Mouse (Mus musculus) heart, embryonic 14.5 days (tissue): ENCODE results near the gene Ifna15. TPM values are rescaled to one million over a fixed set of nuclear protein-coding genes. Genes with fewer than 3 reads are reported as not detected.

ENCODE experiments used
- ATAC-seq: fragments of 200-750 bp; cut with Nextera tagmentation; 2 replicates; pipeline ENCODE4 v1.8.0; 2017; ENCODE audit warnings: low read depth, moderate TSS enrichment; ENCODE audit not compliant: insufficient number of reproducible peaks, insufficient read depth, low FRiP score
- H3K27ac ChIP-seq, 2 experiments: fragments of 200-500 bp in 1 of 2; fragments of 300-500 bp in 1 of 2; sonication (generic) in 1 of 2; replicated peaks in 1 of 2; 2 replicates each; pipeline ENCODE4 v1.5.1; 2012 to 2014; ENCODE audit warnings: low read depth in 2 of 2, low read length in 2 of 2, control low read depth in 1 of 2, mild to moderate bottlenecking in 1 of 2, mixed read lengths in 1 of 2; ENCODE audit not compliant: control insufficient read depth in 1 of 2, insufficient read depth in 1 of 2
- H3K27me3 ChIP-seq: fragments of 300-500 bp; sonication (generic); 2 replicates; pipeline ENCODE4 v1.6.1; 2014; ENCODE audit warnings: mild to moderate bottlenecking, low read length, control low read depth; ENCODE audit not compliant: control insufficient read depth, insufficient read depth
- H3K36me3 ChIP-seq: fragments of 300-500 bp; sonication (generic); 2 replicates; pipeline ENCODE4 v1.6.1; 2014; ENCODE audit warnings: mild to moderate bottlenecking, control low read depth, low read length, mixed read lengths; ENCODE audit not compliant: control insufficient read depth, insufficient read depth
- H3K4me1 ChIP-seq, 2 experiments: fragments of 200-500 bp in 1 of 2; fragments of 300-500 bp in 1 of 2; sonication (generic) in 1 of 2; 2 replicates each; pipeline ENCODE4 v1.6.1; 2012 to 2014; ENCODE audit warnings: low read length in 2 of 2, control low read depth in 1 of 2, mixed read lengths in 1 of 2; ENCODE audit not compliant: control insufficient read depth in 2 of 2, insufficient read depth in 2 of 2
- H3K4me2 ChIP-seq: fragments of 300-500 bp; sonication (generic); 2 replicates; pipeline ENCODE4 v1.6.1; 2014; ENCODE audit warnings: mild to moderate bottlenecking, low read length
- H3K4me3 ChIP-seq, 2 experiments: fragments of 200-500 bp in 1 of 2; fragments of 300-500 bp in 1 of 2; sonication (generic) in 1 of 2; 2 replicates each; pipeline ENCODE4 v1.5.1; 2012 to 2014; ENCODE audit warnings: low read length in 2 of 2, mild to moderate bottlenecking in 2 of 2, control low read depth in 1 of 2, low read depth in 1 of 2, moderate library complexity in 1 of 2; ENCODE audit not compliant: control insufficient read depth in 1 of 2, insufficient read depth in 1 of 2
- H3K9ac ChIP-seq: fragments of 300-500 bp; sonication (generic); 2 replicates; pipeline ENCODE4 v1.6.1; 2014; ENCODE audit warnings: mild to moderate bottlenecking, low read length
- H3K9me3 ChIP-seq: fragments of 300-500 bp; sonication (generic); 2 replicates; pipeline ENCODE4 v1.6.1; 2016; ENCODE audit warnings: low read length, control low read depth; ENCODE audit not compliant: control insufficient read depth
- WGBS: fragments of 180-500 bp; shearing (Covaris S2); extraction: QIAGEN DNeasy Blood & Tissue Kit; methylation state at CpG from one replicate; pipeline ENCODE4 v1.1.7; 2014; 5-methylcytosine and 5-hydroxymethylcytosine counted together
- polyA plus RNA-seq: library from polyadenylated mRNA; unstranded; fragments of >200 nt; fragmentation: Nextera tagmentation; extraction: Ambion mirVana; gene quantifications from 2 replicates; pipeline ENCODE4 v1.2.1, GENCODE M21; 2014

Gene Ifna15
- polyA plus RNA-seq, 1 experiment from 2014 or later: not detected

GRCm38 (mm10) chr4:88526379-88527049 is 31.5 kb downstream of the Ifna15 start:
- Histone ChIP-seq H3K27ac (no peak overlapping the region), H3K4me2 (no peak overlapping the region), H3K4me1 (no peaks in the 10 kb centered on the region), H3K9me3 (no peaks in the 10 kb centered on the region), H3K36me3 (no peaks in the 10 kb centered on the region), H3K27me3 (no peaks in the 10 kb centered on the region), H3K9ac (no peak overlapping the region), H3K4me3 (no peak overlapping the region)
- no peak for ATAC-seq
- WGBS: 65% methylated on average over 5 of the region's 5 CpGs

- Histone ChIP-seq H3K4me3 (no peak overlapping the region), H3K9ac (no peak overlapping the region), H3K4me2 (no peak overlapping the region), H3K4me1 (no peaks in the 10 kb centered on the region), H3K9me3 (no peaks in the 10 kb centered on the region), H3K27me3 (no peaks in the 10 kb centered on the region), H3K27ac (no peak overlapping the region), H3K36me3 (no peaks in the 10 kb centered on the region)
- 72% methylated on average over 3 of the region's 3 CpGs for WGBS
- no peak for ATAC-seq
Observed at GRCm38 (mm10) chr4:88525393-88525792, 32.7 kb downstream of the Ifna15 start.

DNA sequence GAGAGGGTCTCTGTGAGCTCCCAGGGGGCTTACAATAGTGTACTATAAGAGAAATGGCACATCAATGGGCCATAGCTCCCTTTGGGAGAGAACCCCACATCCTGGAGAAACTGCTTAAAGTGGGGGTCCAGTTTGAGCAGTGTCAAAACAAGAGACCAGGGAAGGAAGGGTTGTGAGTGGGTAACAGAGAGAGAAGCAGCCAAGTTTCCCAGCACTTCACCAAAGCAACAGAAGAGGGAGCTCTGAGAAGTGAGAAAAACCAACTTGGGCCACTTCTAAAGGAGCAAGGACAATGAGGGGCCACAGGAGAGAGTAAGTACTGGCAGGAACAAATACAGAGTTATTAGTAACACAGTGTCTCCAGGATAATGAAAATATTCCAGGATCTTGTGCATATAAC is 34.8 kb downstream of the Ifna15 start:
- no peaks in the 10 kb centered on the region for H3K9me3 ChIP-seq
- no peak overlapping the region for H3K4me3 ChIP-seq
- H3K4me2 ChIP-seq: no peak overlapping the region
- no peak overlapping the region for H3K27ac ChIP-seq
- no peaks in the 10 kb centered on the region for H3K36me3 ChIP-seq
- ATAC-seq: no peak
- no peaks in the 10 kb centered on the region for H3K4me1 ChIP-seq
- H3K27me3 ChIP-seq: no peaks in the 10 kb centered on the region
- no peak overlapping the region for H3K9ac ChIP-seq

DNA sequence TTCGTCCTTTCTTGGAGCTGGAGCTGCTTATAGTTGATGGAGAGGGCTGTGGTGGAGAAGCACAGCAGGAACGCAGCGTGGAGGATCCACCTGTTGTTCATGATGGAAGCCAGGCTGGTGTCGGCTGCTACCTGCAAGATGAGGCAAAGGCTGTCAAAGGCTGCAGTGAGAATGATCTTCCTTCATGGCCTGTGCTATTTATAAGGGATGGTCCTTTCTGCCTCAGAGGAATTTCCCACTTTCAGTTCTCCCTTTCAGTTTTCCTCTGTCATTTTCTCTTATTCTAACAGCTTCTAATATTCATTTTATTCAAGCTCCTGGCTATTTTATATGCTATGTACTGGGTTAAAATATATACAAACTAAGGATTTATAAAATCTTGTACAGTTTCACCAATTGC is 35.4 kb downstream of the Ifna15 start, which contains the start of gene Ifnb1:
TSS of gene Ifnb1 (minus strand) at position 101 of the 400 bp plus-strand sequence.
- Histone ChIP-seq H3K4me1 (no peaks in the 10 kb centered on the region), H3K9ac (no peak within 1 kb of the TSS), H3K27me3 (no peaks in the 10 kb centered on the region), H3K27ac (no peak within 1 kb of the TSS), H3K4me2 (no peak within 1 kb of the TSS), H3K36me3 (no peaks in the 10 kb centered on the region), H3K4me3 (no peak within 1 kb of the TSS), H3K9me3 (no peaks in the 10 kb centered on the region)
- 82% methylated on average over 4 of the region's 4 CpGs for WGBS
- no peak for ATAC-seq

DNA sequence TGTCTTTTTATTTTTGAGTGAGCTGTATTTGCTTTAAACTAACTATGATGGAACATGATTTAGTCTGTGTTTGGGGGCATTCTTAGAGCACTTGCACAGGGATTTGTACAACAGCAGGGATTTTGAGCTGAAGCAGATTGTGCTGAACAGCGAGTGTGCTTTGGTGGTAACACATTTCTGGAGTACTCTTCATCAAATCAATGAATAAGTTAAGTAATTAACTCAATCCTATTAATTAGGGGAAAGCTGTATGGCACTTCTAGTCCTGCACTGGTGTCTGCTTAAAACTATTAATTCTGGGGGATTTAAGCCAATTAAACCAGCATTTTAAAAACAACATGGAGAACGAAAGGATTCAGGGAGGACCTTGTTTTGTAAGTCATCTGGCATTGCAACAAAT is 40.1 kb downstream of the Ifna15 start:
- Histone ChIP-seq H3K4me3 (no peak overlapping the region), H3K4me1 (peaks cover 2 to 17% of the 10 kb centered on the region in 2 experiments), H3K27ac (no peak overlapping the region), H3K9ac (no peak overlapping the region), H3K27me3 (no peaks in the 10 kb centered on the region), H3K9me3 (no peaks in the 10 kb centered on the region), H3K4me2 (no peak overlapping the region), H3K36me3 (no peaks in the 10 kb centered on the region)
- no peak for ATAC-seq
- 88% methylated on average over 2 of the region's 2 CpGs for WGBS

GRCm38 (mm10) chr4:88515711-88516211 is 42.3 kb downstream of the Ifna15 start:
- H3K27ac ChIP-seq: peak overlapping the region; percentile 81 to 85
- no peaks in the 10 kb centered on the region for H3K36me3 ChIP-seq
- peaks cover 2 to 17% of the 10 kb centered on the region in 2 experiments for H3K4me1 ChIP-seq
- ATAC-seq: peak; percentile 74
- peak overlapping the region in 1 of 2 experiments; percentile 20; a peak in 2 of 4 replicates for H3K4me3 ChIP-seq
- H3K4me2 ChIP-seq: peak overlapping the region; percentile 58
- no peaks in the 10 kb centered on the region for H3K9me3 ChIP-seq
- H3K27me3 ChIP-seq: no peaks in the 10 kb centered on the region
- WGBS: 0% methylated on average over 4 of the region's 4 CpGs
- peak overlapping the region; percentile 28; the same call in 1 of the 2 replicates for H3K9ac ChIP-seq

DNA sequence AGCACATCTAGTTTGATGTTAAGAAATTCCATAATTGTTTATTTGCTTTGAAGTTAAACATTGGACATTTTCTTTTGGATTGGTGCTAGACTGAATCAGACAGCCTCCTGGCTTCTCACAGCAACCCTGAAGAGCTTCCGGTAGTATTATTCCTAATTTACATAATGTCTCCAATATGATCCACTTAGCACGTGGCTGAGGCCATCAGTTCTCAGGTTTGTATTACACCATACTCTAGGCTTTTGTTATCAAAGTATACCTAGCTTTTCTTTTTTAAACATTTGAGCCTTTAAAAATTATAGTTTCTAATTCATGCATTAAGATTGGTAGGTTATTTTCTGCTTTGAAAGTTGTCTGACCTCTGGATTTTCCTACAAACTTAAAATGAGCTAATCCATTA is 42.8 kb downstream of the Ifna15 start:
- 34% methylated on average over 2 of the region's 2 CpGs for WGBS
- no peaks in the 10 kb centered on the region for H3K9me3 ChIP-seq
- no peaks in the 10 kb centered on the region for H3K27me3 ChIP-seq
- H3K4me2 ChIP-seq: peak overlapping the region; percentile 58
- H3K4me1 ChIP-seq: peaks cover 2 to 17% of the 10 kb centered on the region in 2 experiments
- 0 out of 2 replicates have a peak overlapping the region, but pooled peaks have one; percentile 28 for H3K9ac ChIP-seq
- H3K27ac ChIP-seq: peak overlapping the region; percentile 81 to 85
- H3K4me3 ChIP-seq: peak overlapping the region in 1 of 2 experiments; percentile 20; a peak in 2 of 4 replicates
- no peak for ATAC-seq
- H3K36me3 ChIP-seq: no peaks in the 10 kb centered on the region
